Mouse (Mus musculus): ENCODE results near the gene Lemd1.

GRCm38 (mm10) chr1:132198401-132199071, 7.3 kb downstream of the Lemd1 start:
- no peak for TF ChIP-seq CTCF (IDR thresholded peaks at IDR 0.05)
- no peak for TF ChIP-seq POLR2A (IDR thresholded peaks at IDR 0.05; ENCODE audit: insufficient read depth, low read depth, low read length)
- no peak for TF ChIP-seq EP300 (IDR thresholded peaks at IDR 0.05; ENCODE audit: insufficient read depth, low read depth, low read length)
